Mouse (Mus musculus): Measurements from ENCODE around the gene Ccnb1ip1. TPM values are rescaled to one million over a fixed set of nuclear protein-coding genes. Genes with fewer than 3 reads are reported as not detected.

Gene Ccnb1ip1
- total and polyA plus RNA-seq, 3 experiments, result 2.7 TPM; not detected in 2

DNA sequence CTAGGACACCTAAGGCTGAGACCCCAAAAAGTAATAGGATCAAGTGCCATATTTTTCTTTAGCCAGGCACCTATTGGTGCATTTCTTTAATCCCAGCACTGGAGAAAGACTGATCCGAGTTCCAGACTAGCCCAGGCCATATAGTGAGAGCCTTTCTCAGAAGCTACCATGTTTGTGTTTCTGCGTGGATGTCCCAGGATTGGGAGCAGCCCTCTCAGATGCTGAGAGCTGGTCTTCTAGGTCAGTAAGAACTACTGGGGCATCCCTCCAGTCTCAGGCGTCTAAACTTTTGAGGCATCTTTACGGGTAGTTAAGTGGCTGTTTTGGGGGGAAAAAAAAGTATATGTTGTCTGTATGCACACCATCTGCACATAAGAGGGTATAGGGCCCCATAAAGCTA lies 11.6 kb downstream of the Ccnb1ip1 start:
- no peak overlapping the region for H3K4me3 ChIP-seq (replicated peaks in 1 of 3; ENCODE audit: low read depth in 2 of 3, low read length in 2 of 3, poor library complexity in 1 of 3)
- no peaks in the 10 kb centered on the region for H3K36me3 ChIP-seq (replicated peaks in 1 of 2; ENCODE audit: control insufficient read depth in 1 of 2, insufficient read depth in 1 of 2, low read length in 1 of 2)
- dilution Hi-C loops (cut with MboI; ENCODE audit: extremely low pct_ligation_motif_present, extremely low pct_unique_long_range_greater_than_20kb, low sequenced_read_pairs), result no loop called here
- H3K79me2 ChIP-seq (replicated peaks; ENCODE audit: control insufficient read depth, extremely low read depth, insufficient read depth, poor library complexity, severe bottlenecking), result no peaks in the 10 kb centered on the region
- H3K27me3 ChIP-seq (replicated peaks), result no peaks in the 10 kb centered on the region
- H3K9me3 ChIP-seq (replicated peaks; ENCODE audit: low read length), result no peaks in the 10 kb centered on the region
- TF ChIP-seq E2F4 (IDR thresholded peaks at IDR 0.05; ENCODE audit: insufficient replicate concordance, low read depth, low read length), result no peak
- H3K9ac ChIP-seq (ENCODE audit: insufficient read depth, low read depth), result no peak overlapping the region
- DNase-seq (ENCODE audit: extremely low read depth), result no peak
- H3K4me1 ChIP-seq (ENCODE audit: control insufficient read depth in 1 of 2, insufficient read depth in 2 of 2), result peaks cover 0 to 4% of the 10 kb centered on the region in 2 experiments; a peak in 2 of 4 replicates
- in situ Hi-C loops (cut with MboI; ENCODE audit: low pct_ligation_motif_present, low pct_unique_long_range_greater_than_20kb, low sequenced_read_pairs), result no loop called here
- H3K27ac ChIP-seq (ENCODE audit: insufficient read depth, low read depth), result no peak overlapping the region
- H3K4me2 ChIP-seq (ENCODE audit: insufficient read depth, low read depth, poor library complexity, severe bottlenecking), result no peak overlapping the region

- in situ Hi-C loops (cut with MboI; ENCODE audit: low pct_ligation_motif_present, low pct_unique_long_range_greater_than_20kb, low sequenced_read_pairs), result no loop called here
These were observed 12.1 kb downstream of the Ccnb1ip1 start for GRCm38 (mm10) chr14:50795261-50795935.

GRCm38 (mm10) chr14:50788157-50788556 lies 19.4 kb downstream of the Ccnb1ip1 start:
- H3K4me3 ChIP-seq (replicated peaks in 1 of 3; ENCODE audit: low read depth in 2 of 3, low read length in 2 of 3, poor library complexity in 1 of 3), result no peak overlapping the region
- in situ Hi-C loops (cut with MboI; ENCODE audit: low pct_ligation_motif_present, low pct_unique_long_range_greater_than_20kb, low sequenced_read_pairs), result no loop called here
- dilution Hi-C loops (cut with MboI; ENCODE audit: extremely low pct_ligation_motif_present, extremely low pct_unique_long_range_greater_than_20kb, low sequenced_read_pairs), result no loop called here
- DNase-seq (ENCODE audit: extremely low read depth), result peak; percentile 29
- H3K4me2 ChIP-seq (ENCODE audit: insufficient read depth, low read depth, poor library complexity, severe bottlenecking), result peak overlapping the region; percentile 45; the same call in 1 of the 2 replicates
- peaks cover 2% of the 10 kb centered on the region for H3K9me3 ChIP-seq (replicated peaks; ENCODE audit: low read length)
- H3K27ac ChIP-seq (ENCODE audit: insufficient read depth, low read depth), result no peak overlapping the region
- H3K9ac ChIP-seq (ENCODE audit: insufficient read depth, low read depth), result no peak overlapping the region
- peaks cover 0 to 1% of the 10 kb centered on the region in 2 experiments for H3K36me3 ChIP-seq (replicated peaks in 1 of 2; ENCODE audit: control insufficient read depth in 1 of 2, insufficient read depth in 1 of 2, low read length in 1 of 2)
- peaks cover 3 to 17% of the 10 kb centered on the region in 2 experiments; a peak in 2 of 4 replicates for H3K4me1 ChIP-seq (ENCODE audit: control insufficient read depth in 1 of 2, insufficient read depth in 2 of 2)
- H3K27me3 ChIP-seq (replicated peaks), result no peaks in the 10 kb centered on the region
- peaks cover 12% of the 10 kb centered on the region for H3K79me2 ChIP-seq (replicated peaks; ENCODE audit: control insufficient read depth, extremely low read depth, insufficient read depth, poor library complexity, severe bottlenecking)
- no peak for TF ChIP-seq TCF12 (IDR thresholded peaks at IDR 0.05; ENCODE audit: low read depth, low read length)
- no peak for TF ChIP-seq IRF4 (IDR thresholded peaks at IDR 0.05; ENCODE audit: low read depth, low read length)
- TF ChIP-seq POLR2AphosphoS2 (IDR thresholded peaks at IDR 0.05; ENCODE audit: low read depth, low read length), result no peak
- TF ChIP-seq RAD21 (IDR thresholded peaks at IDR 0.05; ENCODE audit: low read depth, low read length), result peak; percentile 64
- peak; percentile 8 to 71; a peak in 2 of 4 replicates for TF ChIP-seq CTCF (conservative IDR thresholded peaks at IDR 0.05 in 1 of 2, IDR thresholded peaks at IDR 0.05 in 1 of 2; ENCODE audit: low read depth in 2 of 2, low read length in 2 of 2)
- TF ChIP-seq SMC3 (IDR thresholded peaks at IDR 0.05; ENCODE audit: low read depth, low read length), result peak; percentile 24
- TF ChIP-seq MYC (IDR thresholded peaks at IDR 0.05; ENCODE audit: low read depth, low read length), result no peak
- TF ChIP-seq USF1 (IDR thresholded peaks at IDR 0.05; ENCODE audit: low read depth, low read length), result no peak
- no peak for TF ChIP-seq UBTF (IDR thresholded peaks at IDR 0.05; ENCODE audit: low read depth, low read length)
- TF ChIP-seq MAFK (IDR thresholded peaks at IDR 0.05; ENCODE audit: insufficient replicate concordance, low read length), result no peak
- no peak for TF ChIP-seq MEF2A (IDR thresholded peaks at IDR 0.05; ENCODE audit: borderline replicate concordance, low read depth, low read length)
- TF ChIP-seq POLR2A (IDR thresholded peaks at IDR 0.05; ENCODE audit: low read depth, low read length), result no peak
- no peak for TF ChIP-seq NRF1 (IDR thresholded peaks at IDR 0.05; ENCODE audit: low read depth, low read length)
- no peak for TF ChIP-seq MXI1 (IDR thresholded peaks at IDR 0.05; ENCODE audit: low read depth, low read length)
- TF ChIP-seq ETS1 (conservative IDR thresholded peaks at IDR 0.05; ENCODE audit: low read depth, low read length), result no peak
- TF ChIP-seq USF2 (conservative IDR thresholded peaks at IDR 0.05; ENCODE audit: low read depth, low read length), result no peak
- TF ChIP-seq MAZ (IDR thresholded peaks at IDR 0.05; ENCODE audit: low read depth, low read length), result no peak
- no peak for TF ChIP-seq SIN3A (IDR thresholded peaks at IDR 0.05; ENCODE audit: low read length)
- no peak for TF ChIP-seq EP300 (IDR thresholded peaks at IDR 0.05; ENCODE audit: low read length)
- TF ChIP-seq ZC3H11A (IDR thresholded peaks at IDR 0.05; ENCODE audit: low read depth, low read length), result no peak

More at GRCm38 (mm10) chr14:50795261-50795935, 12.1 kb downstream of the Ccnb1ip1 start:
- H3K36me3 ChIP-seq (replicated peaks in 1 of 2; ENCODE audit: control insufficient read depth in 1 of 2, insufficient read depth in 1 of 2, low read length in 1 of 2), result no peaks in the 10 kb centered on the region
- no peaks in the 10 kb centered on the region for H3K9me3 ChIP-seq (replicated peaks; ENCODE audit: low read length)
- H3K4me2 ChIP-seq (ENCODE audit: insufficient read depth, low read depth, poor library complexity, severe bottlenecking), result no peak overlapping the region
- H3K79me2 ChIP-seq (replicated peaks; ENCODE audit: control insufficient read depth, extremely low read depth, insufficient read depth, poor library complexity, severe bottlenecking), result no peaks in the 10 kb centered on the region
- DNase-seq (ENCODE audit: extremely low read depth), result no peak
- H3K27me3 ChIP-seq (replicated peaks), result no peaks in the 10 kb centered on the region
- TF ChIP-seq MAZ (IDR thresholded peaks at IDR 0.05; ENCODE audit: low read depth, low read length) (no peak), NELFE (IDR thresholded peaks at IDR 0.05; ENCODE audit: low read depth, low read length) (no peak), JUND (conservative IDR thresholded peaks at IDR 0.05; ENCODE audit: low read depth, low read length) (no peak), ZKSCAN1 (IDR thresholded peaks at IDR 0.05; ENCODE audit: borderline replicate concordance, low read depth, low read length) (no peak), SIN3A (IDR thresholded peaks at IDR 0.05; ENCODE audit: low read length) (no peak), USF2 (conservative IDR thresholded peaks at IDR 0.05; ENCODE audit: low read depth, low read length) (no peak), CHD2 (IDR thresholded peaks at IDR 0.05; ENCODE audit: low read length) (no peak), E2F4 (IDR thresholded peaks at IDR 0.05; ENCODE audit: insufficient replicate concordance, low read depth, low read length) (no peak), TCF12 (IDR thresholded peaks at IDR 0.05; ENCODE audit: low read depth, low read length) (no peak), BHLHE40 (IDR thresholded peaks at IDR 0.05; ENCODE audit: low read depth, low read length) (no peak), ELF1 (IDR thresholded peaks at IDR 0.05; ENCODE audit: low read depth, low read length) (no peak), UBTF (IDR thresholded peaks at IDR 0.05; ENCODE audit: low read depth, low read length) (no peak), ZC3H11A (IDR thresholded peaks at IDR 0.05; ENCODE audit: low read depth, low read length) (no peak)
- H3K4me3 ChIP-seq (replicated peaks in 1 of 3; ENCODE audit: low read depth in 2 of 3, low read length in 2 of 3, poor library complexity in 1 of 3), result no peak overlapping the region
- H3K4me1 ChIP-seq (ENCODE audit: control insufficient read depth in 1 of 2, insufficient read depth in 2 of 2), result peaks cover 0 to 4% of the 10 kb centered on the region in 2 experiments; a peak in 2 of 4 replicates
- dilution Hi-C loops (cut with MboI; ENCODE audit: extremely low pct_ligation_motif_present, extremely low pct_unique_long_range_greater_than_20kb, low sequenced_read_pairs), result no loop called here
- no peak overlapping the region for H3K27ac ChIP-seq (ENCODE audit: insufficient read depth, low read depth)
- no peak overlapping the region for H3K9ac ChIP-seq (ENCODE audit: insufficient read depth, low read depth)
